Mouse (Mus musculus) erythroblast, embryonic 14.5 days (primary cell): Measurements from ENCODE around the gene Ntn3.

Source experiments
- GATA1 ChIP-seq: IDR thresholded peaks from 2 replicates; pipeline ENCODE4 v1.6.1; 2012; ENCODE audit warnings: low read length, inconsistent platforms, mixed read lengths
- TAL1 ChIP-seq: IDR thresholded peaks from 3 replicates; pipeline ENCODE4 v1.6.1; 2012; ENCODE audit warnings: low read length, inconsistent platforms, mixed read lengths

- TF ChIP-seq TAL1: no peak
- TF ChIP-seq GATA1: no peak
Observed at GRCm38 (mm10) chr17:24193769-24194168, 15.6 kb downstream of the Ntn3 start.
